Mouse (Mus musculus) adrenal gland, adult (tissue): Measurements from ENCODE around the gene Trnt1.

Experiments
- DNase-seq, 2 experiments: peaks; one replicate each; pipeline ENCODE4 v3.0.0; 2022 to 2023; ENCODE audit warnings: low spot score in 1 of 2; ENCODE audit not compliant: inconsistent age in 2 of 2

The Trnt1 gene

GRCm38 (mm10) chr6:106768640-106769289 is at the start of gene Trnt1:
TSS of gene Trnt1 (plus strand) at chr6:106769120.
- DNase-seq, result peak; percentile 97 to 98

- DNase-seq, result no peak
Observed at GRCm38 (mm10) chr6:106725642-106726041, 43.3 kb upstream of the Trnt1 start.

GRCm38 (mm10) chr6:106726078-106726477 is 42.8 kb upstream of the Trnt1 start:
- no peak for DNase-seq

GRCm38 (mm10) chr6:106727703-106728102 is 41.2 kb upstream of the Trnt1 start:
- DNase-seq, result no peak

- no peak for DNase-seq
Observed at GRCm38 (mm10) chr6:106729682-106730314, 39.1 kb upstream of the Trnt1 start.

- no peak for DNase-seq
Observed at GRCm38 (mm10) chr6:106732563-106732962, 36.4 kb upstream of the Trnt1 start.

GRCm38 (mm10) chr6:106738229-106738628 is 30.7 kb upstream of the Trnt1 start:
- DNase-seq, result no peak

GRCm38 (mm10) chr6:106740244-106740825 is 28.6 kb upstream of the Trnt1 start:
- DNase-seq, result no peak

- no peak for DNase-seq
Observed at GRCm38 (mm10) chr6:106743556-106744233, 25.2 kb upstream of the Trnt1 start.

GRCm38 (mm10) chr6:106745673-106746394 is 23.1 kb upstream of the Trnt1 start:
- DNase-seq, result no peak

GRCm38 (mm10) chr6:106747251-106747650 is 21.7 kb upstream of the Trnt1 start:
- DNase-seq, result no peak

GRCm38 (mm10) chr6:106747804-106748203 is 21.1 kb upstream of the Trnt1 start:
- DNase-seq, result no peak

- no peak for DNase-seq
Observed at GRCm38 (mm10) chr6:106748887-106749388, 20.0 kb upstream of the Trnt1 start, which contains the start of gene Il5ra. TSS of gene Il5ra (minus strand) at chr6:106749037.

GRCm38 (mm10) chr6:106750291-106750690 is 18.6 kb upstream of the Trnt1 start:
- DNase-seq, result no peak

GRCm38 (mm10) chr6:106758299-106758698 is 10.6 kb upstream of the Trnt1 start:
- no peak for DNase-seq

GRCm38 (mm10) chr6:106760473-106761218 is 8.3 kb upstream of the Trnt1 start:
- DNase-seq, result no peak

- DNase-seq, result no peak
Observed at GRCm38 (mm10) chr6:106761486-106761885, 7.4 kb upstream of the Trnt1 start.

- no peak for DNase-seq
Observed at GRCm38 (mm10) chr6:106765892-106766291, 3.0 kb upstream of the Trnt1 start.

GRCm38 (mm10) chr6:106766774-106767173 is 2.1 kb upstream of the Trnt1 start:
- no peak for DNase-seq

- DNase-seq, result no peak
Observed at GRCm38 (mm10) chr6:106769290-106769866, 458 bp downstream of the Trnt1 start.
